Mouse (Mus musculus) cerebellum, postnatal 14 days (tissue): ENCODE results near the gene Alkbh1.

Source experiments
- DNase-seq, 2 experiments: peaks; one replicate each; pipeline ENCODE4 v3.0.0; 2021; ENCODE audit warnings: mixed read lengths in 2 of 2

Gene Alkbh1

DNA sequence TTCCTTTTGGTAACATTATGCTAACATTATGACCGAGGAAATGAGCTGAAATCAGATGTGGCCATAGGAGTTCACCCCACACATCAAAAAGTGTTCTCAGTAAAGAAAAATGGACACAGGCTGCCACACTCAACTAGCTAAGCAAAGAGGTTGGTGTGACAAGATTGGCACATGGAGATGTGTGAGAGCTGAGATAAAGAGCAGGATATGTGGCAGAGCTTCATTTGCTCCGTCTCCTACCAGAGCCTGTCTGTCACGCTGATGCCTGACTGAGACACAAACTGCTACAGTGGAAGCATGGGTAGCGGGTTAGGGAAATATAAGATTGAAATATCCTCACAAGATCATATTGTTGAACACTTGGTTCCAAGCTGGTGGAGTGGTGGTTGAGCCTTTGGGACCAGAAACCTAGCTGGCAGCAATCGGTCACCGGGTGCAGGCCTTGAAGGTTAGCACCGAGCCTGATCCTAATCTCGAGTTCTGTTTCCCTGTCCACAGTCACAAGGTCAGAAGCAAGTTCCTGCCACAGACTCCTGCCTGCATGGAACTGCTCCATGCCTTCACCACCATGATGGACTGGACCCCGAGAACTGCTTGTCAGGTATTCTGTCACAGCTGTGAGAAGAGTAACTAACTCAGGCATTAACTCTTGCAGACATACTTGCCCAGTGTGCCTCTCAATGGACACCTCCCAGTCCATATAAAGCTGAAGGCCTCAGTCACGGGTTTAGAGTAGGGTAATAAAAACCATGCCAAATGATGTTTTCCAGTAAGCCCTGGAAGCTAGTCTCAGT is 63.0 kb downstream of the Alkbh1 start:
- DNase-seq: no peak

- no peak for DNase-seq
These were observed 64.3 kb downstream of the Alkbh1 start for GRCm38 (mm10) chr12:87379496-87379895.
